Mouse (Mus musculus) thymus, postnatal 0 days (tissue): ENCODE measurements around the gene Opa3. TPM values are rescaled to one million over a fixed set of nuclear protein-coding genes. Genes with fewer than 3 reads are reported as not detected.

ENCODE experiments used
- DNase-seq: peaks from one replicate; pipeline ENCODE4 v3.0.0-alpha.2; 2015; ENCODE audit warnings: low spot score
- polyA plus RNA-seq: library from polyadenylated mRNA; unstranded; fragments of >200 nt; fragmentation: Nextera tagmentation; extraction: Ambion mirVana; gene quantifications from 2 replicates; pipeline ENCODE4 v1.2.1, GENCODE M21; 2015

The Opa3 gene
- polyA plus RNA-seq, 1 experiment from 2014 or later, result 25.4 TPM

GRCm38 (mm10) chr7:19279052-19279451 is 50.9 kb downstream of the Opa3 start:
- no peak for DNase-seq

- DNase-seq, result peak; percentile 58
Observed at GRCm38 (mm10) chr7:19279581-19280114, 51.5 kb downstream of the Opa3 start, which contains the start of gene Ppm1n. Ppm1n (minus strand) TSS chr7:19280064.

GRCm38 (mm10) chr7:19281680-19282304 is 53.7 kb downstream of the Opa3 start:
- peak; percentile 53 for DNase-seq

DNA sequence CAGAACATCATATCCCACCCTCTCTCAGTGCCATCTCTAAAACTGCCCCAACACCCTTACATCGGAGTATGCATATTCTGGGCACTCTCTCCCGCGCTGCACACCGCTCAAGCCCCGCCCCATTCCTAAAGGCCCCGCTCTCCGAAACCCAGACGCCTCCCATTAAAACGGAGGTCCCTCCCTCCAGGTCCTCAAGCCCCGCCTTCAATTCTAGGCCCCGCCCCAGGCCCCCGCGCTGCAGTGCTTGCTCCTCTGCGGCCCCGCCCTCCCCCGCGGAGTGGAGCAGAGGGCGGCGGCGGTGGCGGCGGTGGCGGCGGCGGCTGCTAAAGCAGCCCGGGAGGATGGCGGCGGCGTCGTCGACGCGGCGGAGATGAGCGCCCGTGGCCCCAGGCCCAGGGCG is 54.3 kb downstream of the Opa3 start, which contains the start of gene Rtn2:
Gene Rtn2, plus strand, starts transcription at position 240 of the 400 bp plus-strand sequence.
- DNase-seq, result peak; percentile 65

GRCm38 (mm10) chr7:19282791-19283405 is 54.8 kb downstream of the Opa3 start:
- DNase-seq, result peak; percentile 47

DNA sequence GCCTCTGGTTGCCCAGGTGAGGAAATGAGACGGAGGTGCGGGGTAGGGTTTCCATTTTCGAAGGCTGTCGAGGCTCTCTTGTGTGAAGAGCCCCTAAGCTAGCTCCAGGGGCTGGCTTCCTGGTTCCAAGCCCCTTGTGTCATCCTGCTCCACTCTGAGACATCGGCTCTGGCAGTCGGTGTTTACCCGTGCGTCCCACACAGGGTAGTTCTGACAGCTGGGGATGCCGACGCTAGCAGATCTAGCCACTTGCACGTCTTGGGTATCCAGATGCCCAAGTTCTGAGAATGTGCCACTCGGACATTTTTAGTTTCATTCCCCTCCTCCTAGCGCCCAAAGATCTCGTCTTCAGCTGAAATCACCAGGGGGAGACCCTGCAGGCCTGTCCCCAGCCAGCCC is 55.3 kb downstream of the Opa3 start:
- no peak for DNase-seq

- peak; percentile 62 for DNase-seq
Observed at GRCm38 (mm10) chr7:19284763-19285162, 56.6 kb downstream of the Opa3 start.

GRCm38 (mm10) chr7:19290969-19291596 is 62.9 kb downstream of the Opa3 start:
- DNase-seq, result peak; percentile 60

DNA sequence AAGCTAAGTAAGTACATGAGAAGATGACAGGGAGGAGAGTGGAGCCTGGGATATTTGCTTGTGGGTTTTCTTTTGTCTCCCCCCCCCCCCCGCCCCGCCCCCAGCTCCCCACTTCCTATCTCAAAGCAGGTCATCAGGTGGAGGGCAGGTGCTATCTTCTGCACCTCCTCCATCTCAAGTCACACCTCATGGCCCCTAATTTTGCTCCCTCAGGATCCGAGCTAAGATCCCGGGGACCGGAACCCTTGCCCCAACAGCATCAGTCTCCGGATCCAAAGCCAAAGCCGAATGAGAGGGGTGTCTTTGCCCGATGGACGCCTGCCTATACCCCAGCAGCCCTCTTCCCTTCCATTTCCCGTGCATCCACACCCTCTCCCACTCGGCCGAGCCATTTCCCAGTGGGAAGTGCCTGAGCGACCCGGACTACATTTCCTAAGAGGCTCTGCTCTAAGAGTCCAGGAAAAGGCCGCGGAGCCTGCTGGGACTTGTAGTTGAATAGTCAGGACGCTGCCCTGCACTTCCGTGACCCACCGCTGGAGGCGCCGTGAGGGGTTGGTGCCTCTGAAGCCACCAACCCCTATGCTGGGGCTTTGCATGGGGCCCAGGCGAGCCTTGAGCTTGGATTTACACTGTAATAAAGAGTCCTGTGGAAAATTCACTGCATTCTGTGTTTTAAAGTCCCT is 67.5 kb downstream of the Opa3 start:
- DNase-seq, result peak; percentile 91

DNA sequence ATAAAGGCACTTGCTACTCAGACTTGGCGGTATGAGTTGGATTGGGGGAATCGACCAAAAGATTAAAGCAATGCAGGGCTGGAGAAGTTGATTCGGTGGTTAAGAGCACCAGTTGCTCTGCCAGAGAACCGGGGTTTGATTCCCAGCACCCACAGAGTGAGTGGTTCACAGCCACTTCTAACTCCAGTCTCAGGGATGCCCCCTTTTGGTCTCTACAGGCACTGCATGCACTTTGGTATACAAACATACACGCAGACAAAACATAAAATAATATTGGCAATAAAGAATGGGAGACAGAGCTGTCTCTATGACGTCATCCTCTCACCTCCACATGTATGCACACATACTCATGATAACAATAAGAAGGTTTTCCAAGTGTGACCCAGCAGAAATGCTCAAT is 68.9 kb downstream of the Opa3 start:
- DNase-seq, result no peak

- DNase-seq, result no peak
Observed at GRCm38 (mm10) chr7:19297794-19298193, 69.7 kb downstream of the Opa3 start.

- DNase-seq, result no peak
Observed at GRCm38 (mm10) chr7:19299194-19299593, 71.1 kb downstream of the Opa3 start.

DNA sequence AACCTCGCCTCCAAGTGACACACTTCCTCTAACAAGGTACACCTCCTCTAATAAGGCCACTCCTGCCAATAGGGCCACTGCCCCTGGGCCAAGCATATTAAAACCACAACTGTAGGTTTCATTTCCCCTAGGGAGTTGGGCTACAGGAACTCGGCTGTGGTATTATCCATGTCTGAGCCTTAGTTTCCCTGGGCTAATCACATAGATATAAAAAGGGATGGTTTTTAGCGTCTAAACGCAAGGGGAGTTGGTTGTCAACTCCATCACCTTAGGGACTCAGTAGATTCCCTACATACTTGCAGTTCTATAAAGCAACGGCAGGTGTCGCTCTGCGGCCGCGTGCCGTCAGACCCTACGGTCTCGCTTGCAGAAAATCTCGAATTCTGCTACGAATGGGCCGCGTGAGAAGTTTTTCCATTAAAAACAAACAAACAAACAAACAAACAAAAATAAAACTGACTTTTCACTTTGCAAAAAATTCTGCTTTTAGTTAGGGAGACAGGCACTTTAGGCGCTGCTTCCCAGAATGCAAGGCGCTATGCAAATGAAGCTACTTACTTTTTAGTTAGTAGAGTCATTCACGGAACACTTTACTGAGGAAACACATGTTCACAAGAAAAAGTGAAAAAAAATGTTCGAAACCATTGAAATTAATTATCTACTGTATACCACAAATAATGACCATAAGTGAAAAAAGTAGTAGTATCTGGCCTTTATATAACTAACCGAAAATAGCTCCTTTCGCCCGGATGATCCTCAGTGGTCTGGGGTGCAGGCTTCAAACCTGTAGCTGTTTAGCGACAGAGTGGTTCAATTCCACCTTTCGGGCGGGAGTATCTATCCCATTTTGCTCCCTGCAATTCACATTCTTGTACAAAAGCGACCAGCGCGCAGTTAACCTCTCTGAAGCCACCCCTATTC is 72.6 kb downstream of the Opa3 start:
- peak; percentile 87 for DNase-seq

GRCm38 (mm10) chr7:19301461-19302263 is 73.5 kb downstream of the Opa3 start:
- DNase-seq, result no peak

GRCm38 (mm10) chr7:19302264-19303045 is 74.3 kb downstream of the Opa3 start:
- DNase-seq, result no peak

- no peak for DNase-seq
Observed at GRCm38 (mm10) chr7:19303046-19303305, 74.8 kb downstream of the Opa3 start.

DNA sequence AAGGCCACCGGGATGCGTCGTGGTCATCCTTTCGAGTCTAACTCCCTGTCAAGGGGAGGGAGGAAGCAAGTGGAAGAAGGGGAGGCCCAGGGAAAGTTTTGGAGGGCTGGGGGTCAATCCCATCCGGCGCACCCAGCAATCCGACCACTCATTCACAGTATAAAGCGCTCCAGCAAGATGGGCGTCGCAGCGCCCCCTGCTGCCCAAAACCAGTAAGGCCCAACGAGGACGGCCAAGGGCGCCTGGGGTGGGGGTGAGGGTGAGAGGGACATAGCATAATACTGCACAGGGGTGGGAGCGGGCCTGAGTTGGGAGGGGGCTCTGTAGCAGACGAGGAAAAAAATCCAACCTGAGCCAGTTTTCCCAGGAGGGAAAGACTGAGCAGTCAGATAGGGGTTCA is 75.6 kb downstream of the Opa3 start:
- DNase-seq, result peak; percentile 78

DNA sequence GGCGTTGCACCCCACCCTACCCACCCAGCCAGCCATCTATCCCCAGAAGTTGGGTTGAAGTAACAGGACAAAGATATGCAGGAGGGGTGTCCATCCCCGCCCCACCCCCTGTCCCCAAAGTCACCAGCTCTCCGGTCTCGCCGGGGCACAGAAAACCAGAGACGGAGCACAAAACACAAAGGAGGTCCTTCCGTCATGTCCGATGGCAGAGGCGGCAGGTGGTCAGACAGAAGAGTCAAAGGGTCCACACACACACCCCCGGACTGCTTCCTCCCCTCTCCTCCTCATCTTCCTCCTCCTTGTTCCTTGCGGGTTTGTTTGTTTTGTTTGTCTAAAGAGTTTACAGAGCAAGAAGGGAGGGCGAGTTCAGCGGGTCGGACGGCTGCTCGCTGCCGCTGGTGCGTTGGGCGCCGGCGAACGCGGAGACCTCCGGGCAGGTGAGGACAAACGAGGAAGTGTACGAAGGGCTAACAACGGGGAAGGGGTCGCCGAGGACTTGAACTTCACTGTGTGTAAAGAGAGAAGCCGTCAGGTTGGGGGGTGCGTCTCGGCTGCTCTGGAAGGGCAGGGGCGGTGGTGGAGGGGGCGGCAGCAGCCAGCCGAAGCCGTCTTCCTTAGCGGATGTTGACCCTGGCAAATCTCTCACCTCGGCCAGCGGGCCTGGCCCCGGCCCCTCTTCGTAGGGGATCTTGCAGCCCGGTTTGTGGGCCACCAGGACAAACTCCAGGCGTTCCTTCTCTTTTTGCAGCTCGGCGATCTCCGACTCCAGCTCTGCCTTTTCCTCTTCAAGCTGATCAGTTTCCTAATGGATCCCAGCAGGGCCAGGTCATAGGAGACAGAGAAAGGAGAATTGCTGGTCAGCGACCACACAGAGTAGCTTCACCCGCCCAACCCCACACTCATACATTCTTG is 76.6 kb downstream of the Opa3 start:
- no peak for DNase-seq
